Mouse (Mus musculus) megakaryocyte progenitor cell, adult 5-6 weeks (primary cell): Measurements from ENCODE around the gene Iqcf3. TPM values are rescaled to one million over a fixed set of nuclear protein-coding genes. Genes with fewer than 3 reads are reported as not detected.

Source experiments
- ATAC-seq: replicated peaks from 2 replicates; pipeline ENCODE4 v1.8.0; 2016; ENCODE audit warnings: mild to moderate bottlenecking, moderate TSS enrichment, inconsistent platforms; ENCODE audit not compliant: poor library complexity
- total RNA-seq, 2 experiments: library from RNA; stranded (forward) in 1 of 2; stranded (reverse) in 1 of 2; fragments of 157-497, 149-512 nt in 1 of 2; fragments of 200-1000 nt in 1 of 2; gene quantifications; 2 replicates each; pipeline versions ENCODE4 v1.2.3 to v1.2.4; 2015 to 2017

Iqcf3 gene
- total RNA-seq, 2 experiments from 2014 or later: not detected

DNA sequence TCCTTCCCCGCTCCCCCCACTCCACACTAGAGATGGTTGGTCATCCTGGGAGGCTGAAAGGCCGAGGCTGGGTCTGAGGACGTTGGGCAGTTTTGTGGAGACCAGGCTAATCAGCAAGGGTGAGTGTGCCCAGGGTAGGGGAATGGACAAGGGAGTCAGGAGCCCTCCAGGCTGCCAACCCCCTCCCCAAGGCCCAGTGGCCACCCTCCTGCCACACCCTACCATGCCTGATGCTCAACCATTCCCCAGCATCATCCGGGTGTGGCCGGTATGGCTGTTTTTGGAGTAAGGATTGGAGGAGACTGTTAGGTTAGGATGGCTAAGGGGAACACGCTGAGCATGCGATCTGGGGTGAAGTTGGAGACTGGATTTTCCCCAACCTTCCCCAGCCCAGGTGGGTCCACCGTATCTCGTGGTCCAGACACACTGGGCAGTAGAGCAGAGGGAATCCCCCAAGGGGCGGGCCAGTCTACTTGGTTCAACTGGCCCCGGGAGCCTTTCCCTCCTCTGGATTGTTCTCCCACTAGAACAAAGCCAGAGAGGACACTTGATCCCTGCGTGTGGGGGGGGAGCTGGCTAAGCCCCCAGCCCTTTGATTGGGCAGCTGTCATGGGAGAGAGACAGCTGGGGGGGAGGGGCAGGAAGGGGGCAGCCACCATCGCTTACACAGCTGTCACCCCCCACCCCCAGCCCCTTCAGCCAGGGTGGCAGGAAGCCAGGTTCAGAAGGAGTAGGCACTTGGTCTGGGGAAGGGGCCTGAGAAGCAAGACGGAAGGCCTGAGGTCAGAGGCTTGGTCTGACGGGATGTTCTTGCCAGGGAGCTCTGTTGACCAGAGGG, 104.9 kb downstream of the Iqcf3 start:
- ATAC-seq: no peak

DNA sequence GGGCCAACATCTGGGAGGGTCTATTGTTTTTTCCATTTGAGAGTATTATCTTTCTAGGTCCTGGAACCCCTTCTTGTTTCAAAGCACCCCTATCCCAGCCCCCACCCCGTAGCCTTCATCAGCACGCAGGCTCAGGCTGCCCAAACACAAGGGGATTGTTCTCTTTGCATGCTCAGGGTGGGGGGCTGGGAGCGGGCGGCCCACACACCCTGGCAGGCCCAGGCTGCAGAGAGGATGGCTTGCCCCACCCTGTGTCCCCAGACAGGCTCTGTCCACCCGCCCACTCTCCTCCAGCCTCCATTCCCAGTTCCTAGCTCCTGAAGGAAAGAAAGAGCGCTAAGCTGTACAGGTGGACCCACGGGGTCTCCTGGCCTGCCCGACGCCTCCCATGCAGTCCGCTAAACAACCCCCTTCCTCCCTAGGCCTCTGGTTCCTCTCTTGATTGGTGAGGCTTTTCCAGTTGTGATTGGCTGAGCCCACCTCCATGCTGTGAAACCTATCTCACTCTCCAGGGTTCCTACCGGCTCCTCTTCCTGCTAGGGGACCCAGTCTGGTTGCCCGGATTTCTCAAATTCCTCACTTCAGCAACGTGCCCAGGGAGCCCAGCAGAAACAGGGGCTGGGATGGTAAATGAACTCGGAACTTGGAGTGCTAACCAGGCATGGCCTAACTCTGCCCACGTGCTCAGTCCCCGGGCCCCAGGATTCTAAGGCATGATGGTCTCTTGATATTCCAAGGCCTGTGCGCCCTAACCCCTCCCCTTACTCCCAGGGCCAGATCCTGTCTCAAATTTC, 106.3 kb downstream of the Iqcf3 start:
- no peak for ATAC-seq

DNA sequence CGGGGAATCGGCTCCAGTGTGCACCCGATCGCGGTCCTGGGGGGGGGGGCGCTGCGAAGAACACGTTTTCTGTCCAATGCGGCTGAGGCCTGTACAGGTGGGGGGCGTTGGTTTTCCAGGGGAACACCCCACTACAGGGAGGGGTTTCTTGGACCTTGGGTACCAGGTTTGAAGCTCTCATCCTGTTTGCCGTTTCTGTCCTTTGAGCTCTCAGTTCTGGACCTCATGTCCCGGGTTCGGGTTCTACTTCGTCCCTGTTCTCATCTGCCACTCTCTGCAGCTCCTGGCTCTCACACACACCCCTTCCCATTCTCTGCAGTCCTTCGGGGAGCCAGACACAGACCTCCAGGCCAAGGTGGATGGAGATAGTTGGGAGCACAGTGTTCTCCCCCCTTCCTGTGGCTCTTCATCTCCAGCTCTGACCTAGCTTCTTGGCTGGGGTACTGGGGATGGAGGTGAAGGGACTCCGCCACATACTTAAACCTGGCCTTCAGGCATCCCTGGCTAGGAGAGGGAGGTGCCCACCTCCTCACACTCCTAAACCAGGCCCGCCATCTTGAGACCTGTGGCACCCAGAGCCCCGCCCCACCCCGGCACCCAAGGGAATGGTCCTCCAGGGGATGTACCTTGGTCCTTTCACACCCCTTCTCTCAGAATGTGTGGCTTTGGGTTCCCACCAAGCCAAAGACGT, 107.2 kb downstream of the Iqcf3 start:
- no peak for ATAC-seq

DNA sequence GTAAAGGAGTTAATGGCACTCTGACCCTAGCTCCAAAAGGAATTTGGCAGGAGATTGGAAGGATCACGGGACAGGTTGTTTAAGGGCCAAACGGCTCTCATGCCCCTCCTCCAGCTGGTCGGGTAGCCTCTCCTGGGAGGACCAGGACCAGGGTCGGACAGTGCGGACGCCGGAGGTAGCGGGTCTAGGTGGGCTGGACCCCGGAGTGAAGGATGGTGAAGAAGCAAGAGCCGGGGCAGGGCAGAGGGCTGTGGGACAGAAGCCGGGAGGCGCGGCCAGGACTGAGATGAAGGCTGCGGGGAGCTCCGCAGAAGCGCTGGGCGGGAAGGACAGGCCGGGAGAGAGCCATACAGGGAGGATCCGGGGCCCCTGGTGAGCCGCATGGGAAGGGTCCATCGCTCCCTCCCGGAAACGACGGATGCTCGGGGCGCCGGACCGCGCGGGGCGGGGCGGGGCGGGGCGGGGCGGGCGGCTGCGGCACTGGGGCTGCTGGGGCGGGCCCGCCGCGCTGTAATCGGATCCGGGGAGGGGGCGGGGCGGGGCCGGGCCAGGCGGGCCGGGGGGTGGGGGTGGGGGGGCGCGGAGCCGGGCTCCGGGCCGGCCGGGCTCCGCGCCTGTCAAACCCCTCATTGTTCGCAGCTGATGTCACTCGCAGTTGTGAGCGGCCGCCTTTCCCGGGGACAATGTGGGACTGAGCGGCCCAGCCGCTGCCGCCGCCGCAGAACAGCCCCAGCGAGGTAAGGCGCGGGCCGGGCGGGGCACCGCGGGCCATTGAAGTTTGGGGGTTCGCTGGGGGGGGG, 108.0 kb downstream of the Iqcf3 start, which contains the start of gene Pcbp4:
Gene Pcbp4 (plus strand): TSS at position 21 of the 800 bp plus-strand sequence.
- peak; percentile 40 for ATAC-seq

Other genes starting within 250 kb of the Iqcf3 start
- gene Dusp7, start 193.0 kb downstream of the Iqcf3 start, total RNA-seq (2015): 31.6 and 41.9 TPM in 2 replicates
- 10.8 and 15.0 TPM in 2 replicates for gene Dusp7, start 193.0 kb downstream of the Iqcf3 start, total RNA-seq (2017)
- gene Rpl29, start 132.2 kb downstream of the Iqcf3 start, total RNA-seq (2015): 3,403 and 3,618 TPM in 2 replicates
- gene Rpl29, start 132.2 kb downstream of the Iqcf3 start, total RNA-seq (2017): 1,606 and 1,752 TPM in 2 replicates
- gene Acy1, start 123.3 kb downstream of the Iqcf3 start, total RNA-seq (2015): 13.7 TPM in 2 replicates
- gene Acy1, start 123.3 kb downstream of the Iqcf3 start, total RNA-seq (2017): 27.2 and 31.3 TPM in 2 replicates
- 15.8 and 19.1 TPM in 2 replicates for gene Abhd14b, start 114.2 kb downstream of the Iqcf3 start, total RNA-seq (2015)
- gene Abhd14b, start 114.2 kb downstream of the Iqcf3 start, total RNA-seq (2017): 8.4 and 11.7 TPM in 2 replicates
- 21.3 and 23.4 TPM in 2 replicates for gene Abhd14a, start 114.0 kb downstream of the Iqcf3 start, total RNA-seq (2015)
- gene Abhd14a, start 114.0 kb downstream of the Iqcf3 start, total RNA-seq (2017): 27.3 and 30.2 TPM in 2 replicates
- 0.91 and 1.7 TPM in 2 replicates for gene Pcbp4, start 108.3 kb downstream of the Iqcf3 start, total RNA-seq (2015)
- 0.96 and 2.7 TPM in 2 replicates for gene Pcbp4, start 108.3 kb downstream of the Iqcf3 start, total RNA-seq (2017)
- gene Gpr62, start 95.7 kb downstream of the Iqcf3 start, total RNA-seq (2015): not detected in 2 replicates
- not detected in 2 replicates for gene Gpr62, start 95.7 kb downstream of the Iqcf3 start, total RNA-seq (2017)
- gene Rrp9, start 85.7 kb downstream of the Iqcf3 start, total RNA-seq (2015): 18.9 and 21.3 TPM in 2 replicates
- 45.2 and 50.1 TPM in 2 replicates for gene Rrp9, start 85.7 kb downstream of the Iqcf3 start, total RNA-seq (2017)
- gene Parp3, start 84.7 kb downstream of the Iqcf3 start, total RNA-seq (2015): 5.9 and 7.0 TPM in 2 replicates
- gene Parp3, start 84.7 kb downstream of the Iqcf3 start, total RNA-seq (2017): 8.0 and 12.1 TPM in 2 replicates
- gene Iqcf1, start 61.7 kb downstream of the Iqcf3 start, total RNA-seq (2015): not detected in 2 replicates
- not detected in 2 replicates for gene Iqcf1, start 61.7 kb downstream of the Iqcf3 start, total RNA-seq (2017)
- gene Iqcf5, start 47.1 kb downstream of the Iqcf3 start, total RNA-seq (2015): not detected in 2 replicates
- not detected in 2 replicates for gene Iqcf5, start 47.1 kb downstream of the Iqcf3 start, total RNA-seq (2017)
- not detected in 2 replicates for gene Iqcf4, start 9.4 kb upstream of the Iqcf3 start, total RNA-seq (2015)
- not detected in 2 replicates for gene Iqcf4, start 9.4 kb upstream of the Iqcf3 start, total RNA-seq (2017)
- not detected in 2 replicates for gene Iqcf6, start 65.0 kb upstream of the Iqcf3 start, total RNA-seq (2015)
- gene Iqcf6, start 65.0 kb upstream of the Iqcf3 start, total RNA-seq (2017): not detected in 2 replicates
- gene Grm2, start 94.5 kb upstream of the Iqcf3 start, total RNA-seq (2015): not detected in 2 replicates
- gene Grm2, start 94.5 kb upstream of the Iqcf3 start, total RNA-seq (2017): not detected in 2 replicates
- gene Tex264, start 124.3 kb upstream of the Iqcf3 start, total RNA-seq (2015): 12.1 and 14.8 TPM in 2 replicates
- gene Tex264, start 124.3 kb upstream of the Iqcf3 start, total RNA-seq (2017): 19.6 and 21.9 TPM in 2 replicates
- 11.4 and 12.8 TPM in 2 replicates for gene Rad54l2, start 227.6 kb upstream of the Iqcf3 start, total RNA-seq (2015)
- gene Rad54l2, start 227.6 kb upstream of the Iqcf3 start, total RNA-seq (2017): 11.0 and 19.8 TPM in 2 replicates